Mouse (Mus musculus): ENCODE results near the gene Marc1. TPM values are rescaled to one million over a fixed set of nuclear protein-coding genes. Genes with fewer than 3 reads are reported as not detected.

Marc1 gene
- polyA plus RNA-seq (2015; fragmentation: Nextera tagmentation; extraction: Ambion mirVana) = 0.86 and 0.88 TPM in 2 replicates

DNA sequence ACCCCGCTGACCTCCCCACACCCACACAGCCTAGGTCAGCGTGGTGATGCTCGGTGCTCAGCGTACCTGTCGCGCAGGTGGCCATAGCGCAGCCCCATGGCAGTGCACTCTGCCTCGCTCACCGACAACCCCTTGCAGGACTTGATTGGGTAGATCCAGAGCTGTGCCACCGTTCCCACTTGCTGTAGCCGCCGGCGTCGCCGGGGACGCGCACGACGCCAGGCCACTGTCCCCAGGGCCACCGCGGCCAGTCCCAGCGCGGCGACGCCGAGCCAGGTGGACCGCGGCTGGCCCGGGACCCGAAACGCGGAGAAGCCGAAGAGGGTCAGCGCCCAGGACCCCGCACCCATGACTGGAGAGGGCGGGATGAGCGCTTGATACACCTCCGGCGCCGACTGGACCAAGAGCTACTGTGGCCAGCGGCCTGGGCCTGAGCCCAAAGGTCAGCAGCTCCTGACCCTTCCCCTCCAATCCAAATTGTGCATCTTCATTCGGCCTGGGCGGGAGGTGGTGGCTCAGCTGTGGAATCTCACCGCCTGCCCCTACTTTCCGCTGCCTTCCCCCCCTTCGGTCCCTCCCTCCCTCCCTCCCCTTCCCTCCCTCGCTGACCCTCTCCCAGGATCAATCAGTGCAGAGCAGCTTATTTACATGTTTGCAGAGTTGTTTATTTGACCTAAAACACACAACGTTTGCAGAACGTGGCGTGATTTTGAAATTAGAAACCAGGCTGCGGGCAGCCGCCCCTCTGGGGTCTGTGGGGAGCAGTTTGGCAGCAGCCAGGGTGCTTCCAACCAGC is at the start of gene Marc1:
Gene Marc1, minus strand, starts transcription at position 534 of the 796 bp plus-strand sequence.
- Histone ChIP-seq H3K9ac (peak within 1 kb of the TSS; percentile 20; the same call in 1 of the 2 replicates), H3K4me3 (replicated peaks) (peak within 1 kb of the TSS; percentile 30), H3K27ac (0 out of 2 replicates have a peak within 1 kb of the TSS, but pooled peaks have one; percentile 6), H3K9me3 (no peaks in the 10 kb centered on the region), H3K4me2 (replicated peaks) (peak within 1 kb of the TSS; percentile 84), H3K36me3 (peaks cover 3% of the 10 kb centered on the region), H3K27me3 (replicated peaks) (peaks cover 4% of the 10 kb centered on the region; the same call in 1 of the 2 replicates), H3K4me1 (replicated peaks) (peaks cover 27% of the 10 kb centered on the region)
- peak; percentile 30 for ATAC-seq
- WGBS = 7% methylated on average over 52 of the region's 52 CpGs

DNA sequence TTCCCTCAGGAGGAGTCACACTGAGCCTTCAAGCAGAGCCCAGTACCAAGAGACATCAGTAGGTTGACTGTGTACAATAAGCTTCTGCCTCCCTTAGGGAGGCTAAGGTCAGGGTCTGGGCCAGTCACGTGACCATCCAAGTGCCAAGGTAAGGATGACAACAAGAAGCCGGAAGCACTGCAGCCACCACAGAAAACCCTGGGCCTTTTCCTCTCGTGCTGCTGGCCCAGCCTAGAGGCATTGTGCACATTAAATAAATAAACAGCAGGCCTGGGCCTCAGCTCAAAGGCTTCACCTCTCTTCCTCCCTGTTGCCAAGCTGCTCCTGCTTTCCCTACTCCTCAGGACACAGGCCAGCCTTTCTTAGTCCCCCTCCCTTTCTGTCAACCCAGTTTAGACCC is 49.2 kb upstream of the Marc1 start:
- WGBS = 43% methylated on average over 3 of the region's 3 CpGs
- H3K27ac ChIP-seq = peak overlapping the region; percentile 0; the same call in 1 of the 2 replicates
- H3K4me2 ChIP-seq (replicated peaks) = no peak overlapping the region
- ATAC-seq = no peak; the same call in 1 of the 2 replicates
- no peaks in the 10 kb centered on the region for H3K27me3 ChIP-seq (replicated peaks)
- H3K4me1 ChIP-seq (replicated peaks) = peaks cover 18% of the 10 kb centered on the region
- H3K36me3 ChIP-seq = no peaks in the 10 kb centered on the region
- no peak overlapping the region for H3K9ac ChIP-seq
- no peaks in the 10 kb centered on the region for H3K9me3 ChIP-seq
- H3K4me3 ChIP-seq (replicated peaks) = no peak overlapping the region

DNA sequence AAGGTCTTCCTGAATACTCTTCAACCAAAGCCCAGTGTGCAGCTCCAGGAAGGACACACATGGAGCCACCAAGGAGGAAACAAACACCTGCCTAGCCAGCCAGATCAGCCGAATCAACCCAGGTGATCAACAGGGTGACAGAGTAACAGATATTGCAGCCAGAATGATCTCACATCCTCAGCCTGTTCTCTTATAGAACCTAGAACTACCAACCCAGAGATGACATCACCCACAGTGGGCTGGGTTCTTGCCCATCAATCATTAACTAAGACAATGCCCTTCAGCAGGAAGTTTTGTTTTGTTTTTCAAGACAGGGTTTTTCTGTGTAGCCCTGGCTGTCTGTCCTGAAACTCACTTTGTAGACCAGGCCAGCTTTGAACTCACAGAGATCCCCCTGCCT is 47.1 kb upstream of the Marc1 start:
- peak; percentile 29; the same call in 1 of the 2 replicates for ATAC-seq
- 64% methylated on average over 1 of the region's 1 CpGs for WGBS
- H3K27ac ChIP-seq = no peak overlapping the region
- H3K4me2 ChIP-seq (replicated peaks) = no peak overlapping the region
- H3K36me3 ChIP-seq = no peaks in the 10 kb centered on the region
- H3K9ac ChIP-seq = no peak overlapping the region
- no peaks in the 10 kb centered on the region for H3K27me3 ChIP-seq (replicated peaks)
- peaks cover 19% of the 10 kb centered on the region for H3K4me1 ChIP-seq (replicated peaks)
- H3K4me3 ChIP-seq (replicated peaks) = no peak overlapping the region
- H3K9me3 ChIP-seq = no peaks in the 10 kb centered on the region

DNA sequence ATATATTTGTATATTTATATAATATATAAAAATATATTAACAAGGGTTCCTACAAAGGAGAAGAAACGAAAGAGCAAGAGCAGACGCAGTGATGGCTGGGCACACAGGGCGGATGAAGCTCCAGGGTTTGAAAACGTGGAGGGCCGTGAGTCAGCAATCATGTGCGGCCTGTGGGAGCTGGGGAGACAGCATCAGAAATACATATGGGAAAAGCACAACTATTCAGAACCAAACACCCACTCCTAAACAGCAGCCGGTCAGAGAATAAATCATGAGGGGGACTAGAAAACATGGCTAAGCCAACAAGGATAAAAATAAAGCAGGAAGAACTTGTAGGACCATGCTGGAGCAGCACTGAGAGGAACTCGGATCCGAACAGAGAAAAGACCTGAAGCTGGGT is 46.1 kb upstream of the Marc1 start:
- no peaks in the 10 kb centered on the region for H3K9me3 ChIP-seq
- no peaks in the 10 kb centered on the region for H3K27me3 ChIP-seq (replicated peaks)
- no peak overlapping the region for H3K27ac ChIP-seq
- H3K9ac ChIP-seq = no peak overlapping the region
- H3K4me3 ChIP-seq (replicated peaks) = no peak overlapping the region
- no peak for ATAC-seq
- WGBS = 90% methylated on average over 9 of the region's 9 CpGs
- no peaks in the 10 kb centered on the region for H3K36me3 ChIP-seq
- peaks cover 25% of the 10 kb centered on the region for H3K4me1 ChIP-seq (replicated peaks)
- no peak overlapping the region for H3K4me2 ChIP-seq (replicated peaks)

DNA sequence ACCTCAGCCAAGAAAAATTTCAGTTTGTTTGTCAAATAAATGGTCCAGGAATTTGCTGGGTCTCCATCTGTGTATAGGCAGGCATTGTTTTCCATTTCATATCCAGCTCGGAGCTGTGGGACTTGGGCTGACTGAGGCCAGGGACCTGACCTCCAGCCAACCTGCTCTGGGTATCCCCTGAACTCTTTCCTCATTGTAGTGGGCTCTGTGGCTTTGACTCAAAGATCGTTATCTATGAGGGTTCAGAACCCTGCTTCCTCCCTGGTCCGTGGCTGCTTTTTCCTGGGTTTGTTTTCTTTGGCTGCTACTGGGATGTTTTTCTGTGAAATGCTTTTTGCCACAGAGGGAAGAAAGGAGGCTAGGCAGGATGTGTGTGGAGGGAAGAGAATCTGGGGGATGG is 42.8 kb upstream of the Marc1 start:
- H3K4me3 ChIP-seq (replicated peaks) = no peak overlapping the region
- no peaks in the 10 kb centered on the region for H3K9me3 ChIP-seq
- WGBS = 61% methylated on average over 3 of the region's 3 CpGs
- no peak overlapping the region for H3K4me2 ChIP-seq (replicated peaks)
- no peaks in the 10 kb centered on the region for H3K36me3 ChIP-seq
- H3K4me1 ChIP-seq (replicated peaks) = peaks cover 18% of the 10 kb centered on the region
- peak overlapping the region; percentile 33; the same call in 1 of the 2 replicates for H3K27ac ChIP-seq
- H3K9ac ChIP-seq = no peak overlapping the region
- H3K27me3 ChIP-seq (replicated peaks) = no peaks in the 10 kb centered on the region
- ATAC-seq = no peak

DNA sequence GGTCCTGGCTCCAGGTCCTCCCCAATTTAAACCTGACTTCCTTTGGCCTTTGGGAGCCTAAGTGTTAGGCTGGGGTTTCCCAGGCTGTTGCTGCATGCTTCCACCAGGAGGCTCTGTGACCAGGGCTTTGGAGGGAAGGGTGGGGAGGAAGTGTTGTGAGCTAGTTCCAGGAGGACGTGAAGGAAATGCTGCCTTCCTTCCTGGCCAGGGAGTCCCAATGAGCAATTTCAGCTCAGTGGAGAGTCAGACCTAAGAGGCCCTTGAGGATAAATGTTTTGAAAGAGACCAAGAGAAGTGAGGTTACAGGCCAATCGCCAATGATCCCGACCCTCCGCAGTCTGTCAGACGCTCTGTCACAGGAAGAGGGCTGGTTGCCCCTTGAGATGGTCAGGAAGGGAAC is 42.2 kb upstream of the Marc1 start:
- no peaks in the 10 kb centered on the region for H3K9me3 ChIP-seq
- H3K36me3 ChIP-seq = no peaks in the 10 kb centered on the region
- 31% methylated on average over 5 of the region's 5 CpGs for WGBS
- H3K9ac ChIP-seq = no peak overlapping the region
- H3K27me3 ChIP-seq (replicated peaks) = no peaks in the 10 kb centered on the region
- H3K4me3 ChIP-seq (replicated peaks) = no peak overlapping the region
- peak; percentile 42 for ATAC-seq
- peak overlapping the region; percentile 33 for H3K27ac ChIP-seq
- H3K4me2 ChIP-seq (replicated peaks) = peak overlapping the region; percentile 42
- peaks cover 18% of the 10 kb centered on the region for H3K4me1 ChIP-seq (replicated peaks)

DNA sequence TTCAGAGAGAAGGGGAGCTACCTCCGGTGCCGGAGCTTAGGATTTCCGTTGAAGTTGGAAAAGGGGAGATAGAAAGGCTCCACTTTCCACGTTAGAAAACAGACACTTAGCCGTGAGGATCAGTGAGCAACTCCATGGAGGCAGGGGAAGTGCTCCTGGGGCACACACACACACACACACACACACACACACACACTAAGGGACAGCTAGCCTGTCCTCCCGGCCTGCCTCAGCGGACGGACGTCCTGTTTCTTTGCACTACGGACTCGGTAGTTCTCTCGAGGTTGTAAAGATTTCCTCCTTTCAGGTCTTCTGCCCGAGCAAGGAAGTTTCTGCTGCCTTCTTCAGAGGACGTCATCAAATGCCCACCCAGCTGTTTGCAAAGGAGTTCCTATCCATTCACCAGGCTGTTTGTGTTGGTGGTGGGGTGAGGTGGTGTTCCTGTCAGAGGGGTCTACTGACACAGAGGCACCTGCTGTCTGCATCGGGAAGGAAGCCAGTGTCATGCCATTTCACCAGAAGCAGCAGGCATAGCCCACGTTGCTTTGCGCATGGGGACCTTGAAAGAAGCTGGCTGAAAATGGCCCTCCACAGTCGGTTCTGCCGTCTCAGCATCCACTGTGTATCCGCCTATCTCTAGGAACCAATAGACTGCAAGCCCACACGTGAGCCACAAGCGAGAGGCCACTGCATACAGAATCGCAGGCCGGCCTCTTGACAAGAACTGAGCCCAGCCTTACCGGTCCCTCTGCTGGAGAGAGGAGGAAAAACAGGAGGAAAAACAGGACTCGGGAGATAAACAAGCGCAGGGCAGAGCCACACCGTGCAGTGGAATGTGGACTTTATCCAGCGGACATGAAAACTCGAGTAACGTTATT is 40.9 kb upstream of the Marc1 start:
- Histone ChIP-seq H3K36me3 (no peaks in the 10 kb centered on the region), H3K27ac (peak overlapping the region; percentile 69), H3K4me1 (replicated peaks) (peaks cover 18% of the 10 kb centered on the region), H3K4me3 (replicated peaks) (peak overlapping the region; percentile 15; the same call in 1 of the 2 replicates), H3K4me2 (replicated peaks) (peak overlapping the region; percentile 54), H3K9me3 (no peaks in the 10 kb centered on the region), H3K27me3 (replicated peaks) (no peaks in the 10 kb centered on the region), H3K9ac (no peak overlapping the region)
- 11% methylated on average over 31 of the region's 31 CpGs for WGBS
- peak; percentile 92 for ATAC-seq

DNA sequence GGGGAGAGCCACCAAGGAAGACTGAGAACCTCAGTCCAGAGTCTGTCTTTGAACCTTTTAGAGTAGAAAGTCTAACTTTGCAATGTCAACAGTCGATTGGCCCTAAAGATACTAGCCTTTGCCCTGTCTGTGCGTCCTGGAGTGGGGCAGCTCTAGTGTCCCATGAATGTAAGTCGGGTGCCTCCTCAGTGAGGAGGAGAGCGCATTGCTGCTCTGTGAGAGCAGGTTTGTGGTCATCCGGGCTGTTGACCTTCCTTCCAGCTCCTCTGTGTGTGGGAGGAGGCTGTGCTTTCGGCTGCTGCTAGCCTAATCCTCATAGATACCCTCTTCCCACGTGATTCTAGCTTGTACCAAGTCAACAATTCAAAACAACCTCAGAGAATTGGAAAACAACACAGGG is 40.1 kb upstream of the Marc1 start:
- H3K4me3 ChIP-seq (replicated peaks) = no peak overlapping the region
- 35% methylated on average over 7 of the region's 7 CpGs for WGBS
- no peak overlapping the region for H3K9ac ChIP-seq
- no peak overlapping the region for H3K27ac ChIP-seq
- ATAC-seq = no peak
- no peaks in the 10 kb centered on the region for H3K9me3 ChIP-seq
- peaks cover 26% of the 10 kb centered on the region for H3K4me1 ChIP-seq (replicated peaks)
- H3K27me3 ChIP-seq (replicated peaks) = no peaks in the 10 kb centered on the region
- H3K4me2 ChIP-seq (replicated peaks) = 0 out of 2 replicates have a peak overlapping the region, but pooled peaks have one; percentile 0
- H3K36me3 ChIP-seq = no peaks in the 10 kb centered on the region

DNA sequence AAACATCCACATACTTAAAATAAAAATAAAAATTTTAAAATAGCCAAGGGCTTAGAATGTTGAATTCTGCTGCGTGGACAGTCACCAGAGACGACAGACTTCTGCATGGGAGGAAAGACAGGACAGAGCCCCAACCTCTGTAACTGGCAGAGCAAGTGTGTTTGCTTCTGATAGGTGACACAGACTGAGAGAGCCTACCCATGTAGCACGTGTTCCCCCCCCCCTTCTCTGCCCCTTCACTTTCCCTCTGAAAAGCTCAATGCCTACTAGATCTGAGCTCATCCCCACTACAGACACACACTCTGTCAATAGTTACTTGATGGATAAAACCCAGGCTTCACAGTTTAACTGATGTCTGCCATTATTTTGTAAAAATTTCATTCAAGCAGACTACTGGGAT is 35.9 kb upstream of the Marc1 start:
- H3K27ac ChIP-seq = no peak overlapping the region
- H3K27me3 ChIP-seq (replicated peaks) = no peaks in the 10 kb centered on the region
- peaks cover 20% of the 10 kb centered on the region for H3K4me1 ChIP-seq (replicated peaks)
- no peaks in the 10 kb centered on the region for H3K36me3 ChIP-seq
- peak overlapping the region; percentile 78 for H3K4me2 ChIP-seq (replicated peaks)
- no peaks in the 10 kb centered on the region for H3K9me3 ChIP-seq
- no peak for ATAC-seq
- 42% methylated on average over 3 of the region's 3 CpGs for WGBS
- H3K4me3 ChIP-seq (replicated peaks) = peak overlapping the region; percentile 96; the same call in 1 of the 2 replicates
- H3K9ac ChIP-seq = no peak overlapping the region

DNA sequence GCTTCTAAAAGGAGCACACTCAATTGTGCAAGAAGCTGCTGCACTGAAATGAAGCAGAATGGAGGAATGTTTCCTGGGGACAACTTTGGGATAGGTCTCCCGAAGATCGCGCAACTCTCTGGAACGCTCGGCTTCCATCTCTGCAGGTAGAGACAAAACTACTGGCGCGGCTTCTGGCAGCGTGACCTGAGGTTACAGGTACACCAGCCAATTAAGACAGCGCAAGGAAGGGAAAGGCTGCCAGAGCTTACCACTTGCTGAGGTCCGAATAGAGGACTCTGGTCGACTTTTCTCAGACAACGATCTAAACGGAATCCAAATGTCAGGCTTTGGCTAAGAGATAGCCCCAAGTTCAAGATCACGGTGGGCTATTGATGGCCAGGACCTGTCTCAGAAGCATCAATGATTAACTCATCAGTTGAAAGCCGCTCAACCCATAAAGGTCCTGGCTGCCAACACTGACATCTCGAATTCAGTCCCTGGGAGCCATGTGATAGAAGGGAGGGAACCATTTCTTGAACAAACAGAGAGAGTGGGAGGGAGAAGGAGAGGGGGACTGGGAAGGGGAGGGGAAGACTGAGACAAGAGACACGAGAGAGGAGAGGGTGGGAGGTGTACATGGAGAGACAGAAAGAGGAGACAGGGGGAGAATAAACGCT is 35.1 kb upstream of the Marc1 start, which contains the start of gene Marc2:
Gene Marc2, minus strand, starts transcription at position 360 of the 659 bp plus-strand sequence.
- H3K27ac ChIP-seq = peak within 1 kb of the TSS; percentile 94
- peaks cover under 1% of the 10 kb centered on the region; the same call in 1 of the 2 replicates for H3K36me3 ChIP-seq
- peak within 1 kb of the TSS; percentile 96 for H3K4me3 ChIP-seq (replicated peaks)
- H3K27me3 ChIP-seq (replicated peaks) = no peaks in the 10 kb centered on the region
- peak within 1 kb of the TSS; percentile 95 for H3K9ac ChIP-seq
- peak within 1 kb of the TSS; percentile 78 for H3K4me2 ChIP-seq (replicated peaks)
- ATAC-seq = peak; percentile 59
- WGBS = 3% methylated on average over 18 of the region's 18 CpGs
- peaks cover 14% of the 10 kb centered on the region; the same call in 1 of the 2 replicates for H3K4me1 ChIP-seq (replicated peaks)
- no peaks in the 10 kb centered on the region for H3K9me3 ChIP-seq

DNA sequence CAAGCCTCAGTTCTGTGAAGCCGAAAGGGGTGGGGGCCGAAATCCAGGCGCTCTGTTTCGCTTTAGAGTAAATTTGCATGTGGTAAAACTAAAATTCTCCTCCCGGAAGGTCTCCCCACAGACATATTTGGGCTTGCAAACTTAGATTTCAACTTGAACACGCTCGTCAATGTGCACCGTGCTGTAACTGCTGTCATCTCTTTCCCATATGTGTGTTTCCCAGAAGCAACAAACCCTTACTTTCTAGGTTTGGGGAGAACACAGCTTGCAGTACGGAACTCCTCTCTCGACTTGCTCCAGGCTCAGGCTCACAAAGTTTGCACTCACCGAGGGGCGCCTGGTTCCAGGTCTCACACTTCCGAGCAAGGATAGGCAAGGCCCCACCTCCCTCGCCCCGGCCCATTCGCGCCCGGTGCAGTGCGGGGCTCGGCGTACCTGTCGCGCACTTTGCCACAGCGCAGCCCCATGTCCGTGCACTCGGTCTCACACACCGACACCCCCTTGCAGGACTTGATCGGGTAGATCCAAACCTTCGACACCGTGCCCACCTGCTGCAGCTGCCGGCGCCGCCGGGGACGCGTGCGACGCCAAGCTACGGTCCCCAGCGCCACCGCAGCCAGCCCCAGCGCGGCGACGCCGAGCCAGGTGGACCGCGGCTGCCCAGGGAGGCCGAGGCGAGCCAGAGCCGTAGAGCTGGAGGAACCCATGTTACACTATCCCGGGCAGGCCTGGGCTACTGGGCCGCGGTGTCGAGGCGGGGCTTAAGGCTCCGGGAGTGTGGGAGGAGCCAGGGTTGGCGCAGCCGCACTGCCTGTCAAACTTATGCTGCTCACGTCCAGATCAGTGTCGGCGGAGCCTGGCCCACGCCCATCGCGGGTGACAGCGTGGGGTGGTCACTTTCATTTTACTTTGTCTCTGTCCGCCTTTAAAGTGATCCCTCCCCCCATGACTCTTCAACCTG is 34.3 kb upstream of the Marc1 start:
- Histone ChIP-seq H3K9ac (peak overlapping the region; percentile 95), H3K4me3 (replicated peaks) (peak overlapping the region; percentile 96), H3K9me3 (no peaks in the 10 kb centered on the region), H3K27ac (peak overlapping the region; percentile 94), H3K4me2 (replicated peaks) (peak overlapping the region; percentile 78), H3K27me3 (replicated peaks) (no peaks in the 10 kb centered on the region), H3K36me3 (peaks cover 5% of the 10 kb centered on the region; the same call in 1 of the 2 replicates), H3K4me1 (replicated peaks) (peaks cover 14% of the 10 kb centered on the region; the same call in 1 of the 2 replicates)
- ATAC-seq = peak; percentile 98
- WGBS = under 1% methylated on average over 67 of the region's 67 CpGs
